Mouse (Mus musculus) urinary bladder, postnatal 4 days (tissue): Measurements from ENCODE around the gene Scn3b.
A peak's percentile ranks its signal among the peaks of the same experiment; 100 is the strongest.

Experiments
- DNase-seq, 2 experiments: peaks; one replicate each; pipeline ENCODE4 v3.0.0; 2021 to 2022; ENCODE audit warnings: low spot score in 2 of 2

The Scn3b gene

DNA sequence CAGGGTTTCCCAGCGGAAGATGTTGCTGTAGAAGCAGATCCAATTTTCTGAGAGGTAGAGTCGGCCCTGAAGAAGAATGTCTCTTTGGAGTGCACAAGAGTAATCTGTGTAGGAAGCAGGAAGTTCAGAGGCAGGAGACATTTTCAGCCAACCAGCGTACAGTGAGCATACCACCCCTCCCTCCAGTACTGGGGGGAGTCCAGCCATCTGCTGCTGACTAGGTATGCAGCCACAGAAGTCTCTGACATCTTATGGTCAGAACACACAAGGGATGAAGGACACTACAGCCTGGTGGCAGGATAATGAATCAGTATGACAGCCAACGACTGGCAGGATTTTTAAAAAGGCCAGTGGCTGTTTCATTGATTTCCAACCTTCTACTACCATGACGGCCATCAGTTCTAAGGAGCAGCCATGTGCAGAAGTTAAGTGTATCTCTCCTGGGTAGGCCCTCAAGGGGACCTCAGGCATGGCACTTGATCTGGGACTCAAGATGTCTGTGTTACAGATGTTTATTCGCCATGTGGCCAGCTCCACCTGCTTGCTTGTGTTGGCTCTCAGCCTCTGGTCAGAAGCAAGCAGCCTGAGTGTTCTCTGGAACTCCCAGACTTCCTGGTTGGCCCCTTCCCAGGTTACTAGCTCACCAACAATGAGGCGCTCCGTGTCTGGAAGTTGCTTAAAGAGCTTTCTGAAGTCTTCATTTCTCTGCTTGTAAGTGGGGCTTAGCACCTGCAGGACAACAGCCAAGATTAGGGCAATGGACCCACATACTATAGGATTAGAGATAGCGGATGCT is 48.0 kb downstream of the Scn3b start:
- DNase-seq, result no peak

DNA sequence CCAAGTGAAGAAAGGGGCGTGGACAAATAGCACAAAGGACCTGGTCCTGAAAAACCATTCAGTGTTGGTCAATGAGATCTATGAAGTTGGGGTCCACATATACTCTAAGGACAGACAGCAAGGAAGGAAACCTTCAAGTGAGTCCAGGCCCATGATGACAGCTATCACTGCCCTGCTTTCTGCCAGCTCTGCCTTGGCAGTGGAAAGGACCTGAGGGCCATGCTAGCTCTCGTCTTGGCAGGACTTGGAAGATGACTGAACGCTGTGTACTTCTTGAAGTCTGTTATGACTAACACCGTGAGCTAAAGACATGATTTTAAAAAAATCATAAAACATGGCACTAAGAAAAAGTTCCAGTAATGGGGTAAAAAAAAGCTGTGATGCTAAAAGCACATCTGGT is 48.7 kb downstream of the Scn3b start:
- no peak for DNase-seq

DNA sequence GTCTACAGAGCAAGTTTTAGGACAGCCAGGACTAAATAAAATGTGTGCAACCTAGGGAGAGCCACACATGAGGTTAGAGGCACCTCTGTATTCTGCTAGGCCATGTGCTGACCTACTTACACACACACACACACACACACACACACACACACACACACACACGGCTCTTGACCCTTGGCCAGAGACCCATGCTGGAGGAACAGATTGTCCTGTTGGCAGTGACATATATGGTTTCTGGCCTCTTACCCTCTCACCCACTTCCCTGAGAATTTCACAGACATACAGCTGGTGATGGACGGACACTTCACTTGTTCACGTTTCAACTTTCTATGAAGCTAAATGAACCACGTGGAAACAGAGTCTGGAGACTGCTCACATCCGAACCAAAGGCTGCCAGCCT is 49.8 kb downstream of the Scn3b start:
- no peak for DNase-seq

GRCm38 (mm10) chr9:40320405-40320804 is 51.4 kb downstream of the Scn3b start:
- no peak for DNase-seq

DNA sequence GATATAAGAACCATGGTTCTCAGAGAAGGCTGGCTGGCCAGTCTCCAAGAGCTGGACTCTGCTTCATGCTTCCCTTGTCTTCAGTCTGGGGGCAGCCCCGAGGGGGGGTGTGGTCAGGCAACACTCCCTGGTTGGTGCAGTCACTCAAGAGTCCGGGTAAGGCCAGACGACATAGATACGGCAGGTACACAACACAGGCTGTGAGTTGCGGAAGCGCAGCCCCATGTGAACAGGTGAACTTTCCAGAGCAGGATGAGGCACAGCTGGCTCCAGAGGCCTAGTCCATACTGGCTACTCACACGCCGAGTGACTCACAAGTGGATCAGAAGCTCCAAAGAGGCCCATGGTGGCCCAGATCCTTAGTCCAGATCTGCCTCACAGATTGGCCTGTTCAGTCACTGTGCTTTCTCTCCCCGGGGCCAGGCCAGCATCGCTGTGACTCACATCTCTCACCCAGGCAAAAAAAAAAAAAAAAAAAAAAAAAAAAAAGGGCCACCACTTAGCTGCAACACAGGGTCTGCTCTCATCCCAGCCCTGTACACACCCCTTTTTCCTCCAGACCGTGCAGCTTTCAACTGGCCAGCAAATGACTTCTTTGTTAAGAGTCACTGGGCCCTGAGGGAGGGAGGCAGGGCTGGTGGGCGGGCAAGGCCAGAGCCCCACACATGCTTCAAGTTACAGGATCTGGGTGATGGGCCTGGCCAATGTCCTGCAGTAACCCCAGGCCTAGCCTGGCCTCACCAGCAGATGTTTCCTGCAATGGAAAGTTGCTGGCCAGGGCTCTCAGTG is 52.1 kb downstream of the Scn3b start:
- DNase-seq, result peak; percentile 80 to 82

DNA sequence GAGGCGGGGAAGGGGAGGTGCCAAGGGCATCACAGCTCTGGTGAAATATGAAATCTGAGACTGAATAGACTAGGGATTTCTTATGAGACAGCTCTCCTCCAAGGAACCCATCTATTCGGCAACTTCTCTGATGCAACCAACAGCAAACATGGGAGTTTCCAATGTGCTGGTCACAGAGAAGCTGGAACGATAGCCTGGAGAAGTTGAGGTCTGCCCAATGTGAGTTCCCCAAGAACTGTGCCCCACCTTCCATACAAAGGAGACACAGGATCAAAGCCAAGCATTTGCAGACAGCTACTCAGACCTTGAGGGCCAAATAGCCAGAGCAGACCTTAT is 52.6 kb downstream of the Scn3b start:
- DNase-seq, result no peak

GRCm38 (mm10) chr9:40322372-40322771 is 53.4 kb downstream of the Scn3b start:
- DNase-seq, result no peak

GRCm38 (mm10) chr9:40323171-40323570 is 54.2 kb downstream of the Scn3b start:
- no peak for DNase-seq

DNA sequence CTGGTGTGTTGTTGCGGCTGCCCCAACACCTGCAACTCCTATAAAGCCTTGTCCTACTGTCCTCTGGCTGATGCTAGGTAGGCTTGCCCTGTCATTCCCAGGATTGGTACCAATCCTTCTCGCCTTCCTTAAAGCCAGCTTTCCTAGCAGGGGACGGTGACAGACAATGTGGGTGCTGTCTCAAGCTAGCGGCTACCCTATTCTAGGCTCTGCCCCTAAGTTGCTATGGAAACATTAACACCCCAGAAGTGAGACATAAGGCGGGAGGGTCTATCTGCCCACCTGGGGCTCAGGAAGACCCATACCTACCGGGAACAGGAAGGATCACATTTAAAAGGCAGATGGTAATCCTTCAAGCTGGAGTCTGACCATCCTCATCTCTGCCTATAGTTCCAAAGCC is 54.8 kb downstream of the Scn3b start:
- no peak for DNase-seq

DNA sequence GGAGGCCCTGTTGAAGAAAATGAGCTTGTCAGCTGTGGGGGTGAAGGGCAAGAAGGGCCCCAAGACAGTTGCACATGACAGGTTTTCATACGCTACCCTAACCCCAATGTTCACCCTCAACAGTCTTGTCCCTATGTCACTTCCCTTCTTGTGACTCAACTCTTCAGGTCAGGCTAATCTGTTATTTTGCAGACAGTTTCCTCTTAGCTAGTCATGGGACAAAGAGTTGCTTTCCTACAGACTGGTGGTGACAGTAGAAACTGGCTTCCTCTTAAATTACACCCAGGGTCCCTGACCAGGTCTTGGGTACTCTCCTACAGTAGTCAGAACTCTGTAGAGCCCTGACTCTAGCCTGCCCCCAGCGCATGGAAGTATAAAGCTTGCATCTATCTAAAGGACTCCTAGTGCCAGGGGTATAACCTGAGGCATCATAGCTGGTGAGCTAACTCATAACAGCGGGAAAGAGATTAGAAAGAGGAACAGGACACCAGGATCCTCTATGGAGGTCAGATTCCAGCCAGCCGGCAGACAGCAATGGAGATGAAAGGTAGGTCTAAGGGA is 55.3 kb downstream of the Scn3b start:
- no peak for DNase-seq

DNA sequence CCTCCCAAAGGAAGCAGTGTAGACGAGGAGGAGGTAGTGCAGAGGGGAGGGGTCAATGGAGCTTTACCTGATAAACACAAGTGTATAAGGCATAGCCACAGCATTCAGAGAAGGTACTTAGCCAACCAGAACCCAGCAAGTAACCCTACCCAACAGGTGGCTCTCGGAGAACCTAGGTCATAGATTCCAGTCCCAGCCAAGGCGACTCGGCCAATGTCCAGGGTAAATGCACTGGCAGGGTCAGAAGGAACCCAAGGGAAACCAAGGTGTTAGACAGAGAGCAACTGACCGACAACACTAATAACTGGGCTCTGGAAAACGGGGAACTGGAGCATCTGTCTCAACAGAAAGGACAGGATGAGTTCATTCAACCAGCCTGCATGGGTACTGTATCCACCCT is 55.8 kb downstream of the Scn3b start:
- DNase-seq, result no peak

DNA sequence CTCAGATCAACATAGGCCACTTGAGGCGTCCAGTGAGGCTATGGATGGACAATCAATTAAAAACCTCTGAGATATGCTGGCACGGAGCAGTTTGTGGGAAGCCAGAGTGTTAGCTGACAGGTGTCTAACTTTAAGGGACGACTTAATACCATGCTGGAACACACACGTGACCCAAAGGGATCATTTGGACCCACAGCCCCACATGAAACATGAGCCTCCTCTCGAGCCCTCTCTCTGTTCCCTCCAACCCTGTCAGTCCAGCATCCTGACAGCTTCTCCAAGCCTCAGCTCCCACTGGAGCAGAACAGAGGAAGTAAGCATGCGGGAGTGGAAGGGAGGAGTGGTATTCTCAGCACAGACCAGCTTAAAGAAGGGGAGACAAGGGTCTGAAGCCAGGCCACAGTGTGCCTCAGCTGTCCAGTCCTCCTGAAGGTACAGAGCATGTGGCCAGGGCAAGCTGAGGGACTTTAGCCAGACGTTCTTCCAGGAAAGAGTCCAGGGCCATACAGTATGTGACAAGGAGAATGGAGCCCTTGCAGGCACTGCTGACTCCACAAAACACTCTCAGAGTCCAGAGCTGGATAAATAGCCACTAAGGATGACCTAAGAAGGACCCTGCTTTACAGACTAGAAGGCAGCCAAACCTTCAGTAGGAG is 57.4 kb downstream of the Scn3b start:
- DNase-seq, result no peak

DNA sequence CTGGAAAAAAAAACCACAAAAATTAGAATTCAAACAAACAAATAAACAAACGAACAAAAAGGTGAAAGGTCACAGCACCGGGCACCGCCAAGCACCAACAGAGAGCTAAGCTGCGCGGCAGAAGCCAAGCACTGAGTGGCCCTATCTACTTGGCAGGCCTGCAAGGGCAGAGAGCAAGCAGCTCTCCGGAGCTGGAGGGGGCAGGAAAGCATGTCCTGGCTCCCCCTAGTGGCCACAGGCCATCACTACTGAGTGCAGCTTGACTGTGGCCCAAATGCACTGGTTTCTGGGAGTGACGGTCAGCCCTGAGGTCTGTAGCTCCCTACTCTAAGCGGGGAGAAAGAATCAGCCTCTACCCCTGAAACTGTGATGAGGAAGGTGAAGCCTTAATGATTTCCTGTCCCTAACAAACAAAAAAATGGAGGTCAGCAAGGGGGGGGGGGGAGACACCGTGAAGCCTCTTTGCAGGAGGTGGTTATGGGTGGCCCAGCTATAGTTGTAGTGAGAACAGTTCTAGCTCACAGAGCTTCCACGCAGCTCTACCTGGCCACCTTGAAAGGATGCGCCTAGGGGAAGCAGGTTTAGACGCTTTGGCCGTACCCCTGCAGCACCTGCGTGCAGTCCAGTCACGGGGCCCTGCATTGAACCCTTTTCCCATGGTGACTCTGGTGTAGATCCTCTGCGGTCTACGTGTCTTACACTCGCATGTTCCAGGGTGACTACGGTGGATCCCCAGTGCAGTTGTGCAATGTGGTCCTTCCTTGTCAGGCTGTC is 61.8 kb downstream of the Scn3b start:
- DNase-seq, result peak; percentile 82 to 91

- DNase-seq, result no peak
Measured at GRCm38 (mm10) chr9:40331411-40332286, 62.6 kb downstream of the Scn3b start.

DNA sequence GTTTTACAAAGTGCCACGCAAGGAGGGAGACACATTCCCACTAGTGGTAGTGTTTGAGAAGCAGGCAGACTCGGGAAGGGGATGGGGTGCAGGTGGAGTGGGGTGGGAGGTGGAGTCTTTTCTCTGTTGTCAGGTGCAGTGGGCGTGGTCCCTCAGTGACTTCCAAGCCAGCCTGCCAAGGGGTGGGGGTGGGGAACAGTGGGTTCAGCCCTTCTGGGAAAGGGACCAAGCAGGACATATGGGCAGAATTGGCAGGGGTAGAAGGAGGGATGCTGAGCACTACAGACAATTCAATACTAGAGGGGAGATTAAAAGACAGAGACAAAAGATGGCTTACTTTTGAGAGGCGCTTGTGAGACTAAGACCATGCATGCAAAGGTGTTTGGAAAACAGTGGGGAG is 63.3 kb downstream of the Scn3b start:
- DNase-seq, result no peak

DNA sequence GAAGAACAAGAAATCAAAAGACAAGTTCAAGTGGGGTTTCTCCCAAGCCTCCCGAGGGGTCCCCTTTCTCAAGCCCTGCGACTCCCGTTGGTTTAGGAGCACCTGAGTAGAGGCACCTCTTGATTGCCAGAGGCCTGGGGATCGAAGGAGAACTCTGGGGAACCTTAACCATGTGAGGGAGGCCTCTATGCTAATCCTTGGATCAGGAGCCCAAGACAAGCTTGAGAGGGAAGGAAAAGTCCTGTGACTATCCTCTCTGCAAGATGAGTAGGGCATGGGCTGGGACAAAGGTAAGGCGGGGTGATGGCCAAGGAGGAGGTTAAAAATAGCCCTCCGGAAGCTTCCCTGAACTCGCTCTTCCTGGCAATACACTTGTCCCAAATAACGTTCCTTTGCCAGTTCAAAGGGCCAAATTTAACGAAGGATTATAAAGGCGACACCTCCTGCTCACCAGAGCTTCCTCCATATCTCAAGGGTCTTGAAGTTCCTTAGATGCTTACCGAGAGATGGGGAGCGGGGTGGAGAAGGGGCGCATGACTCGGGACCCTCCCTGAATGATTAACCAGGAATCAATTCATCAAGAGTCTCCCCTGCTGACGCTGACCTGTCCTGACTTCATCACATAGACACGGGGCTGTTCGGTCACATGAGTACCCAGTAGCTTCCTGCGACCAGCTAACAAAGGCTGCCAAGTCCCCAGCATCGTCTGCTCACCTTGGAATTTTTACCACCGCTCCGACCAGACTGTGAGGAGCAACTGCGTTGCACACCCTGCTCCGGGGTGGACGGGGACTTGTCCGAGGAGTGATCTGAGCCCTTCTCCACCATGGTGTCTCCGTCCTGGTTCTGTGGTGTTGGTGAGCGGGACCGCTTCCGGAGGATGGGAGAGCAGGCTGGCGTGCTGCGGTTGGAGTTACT is 64.0 kb downstream of the Scn3b start:
- DNase-seq, result no peak

DNA sequence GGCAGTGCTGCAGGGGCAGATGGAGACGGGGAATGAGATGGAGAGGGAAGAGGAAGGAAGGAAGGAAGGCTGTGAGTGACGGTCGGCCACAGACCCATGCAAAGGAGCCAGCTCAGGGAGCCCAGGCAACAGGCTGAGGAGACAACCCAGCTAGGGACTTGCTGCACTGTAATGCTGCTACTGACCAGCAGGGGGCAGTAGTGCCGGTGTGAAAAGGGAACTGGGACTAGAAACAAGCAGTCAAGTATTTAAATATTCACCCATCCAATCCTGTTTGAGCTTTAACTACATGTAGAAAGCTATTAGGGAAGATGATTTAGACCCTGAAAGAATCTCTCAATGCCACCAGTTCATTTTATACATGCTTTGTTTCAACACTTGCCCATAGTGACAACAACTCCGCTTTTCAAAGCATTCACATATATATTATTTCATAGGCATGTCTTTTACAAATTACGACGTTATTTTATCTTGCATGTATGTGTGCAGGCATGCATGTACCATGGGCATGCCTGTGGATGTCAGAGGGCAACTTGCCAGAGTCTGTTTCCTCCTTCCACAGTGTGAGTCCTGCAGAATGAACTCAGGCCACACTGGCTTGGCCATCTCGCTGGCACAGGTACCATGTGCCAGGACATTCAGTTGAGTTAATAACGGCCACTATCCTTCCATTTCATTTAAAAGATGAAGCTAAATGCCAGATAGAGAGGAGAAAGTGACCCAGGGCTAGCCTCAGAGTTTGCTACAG is 64.8 kb downstream of the Scn3b start:
- peak; percentile 44 to 84 for DNase-seq

DNA sequence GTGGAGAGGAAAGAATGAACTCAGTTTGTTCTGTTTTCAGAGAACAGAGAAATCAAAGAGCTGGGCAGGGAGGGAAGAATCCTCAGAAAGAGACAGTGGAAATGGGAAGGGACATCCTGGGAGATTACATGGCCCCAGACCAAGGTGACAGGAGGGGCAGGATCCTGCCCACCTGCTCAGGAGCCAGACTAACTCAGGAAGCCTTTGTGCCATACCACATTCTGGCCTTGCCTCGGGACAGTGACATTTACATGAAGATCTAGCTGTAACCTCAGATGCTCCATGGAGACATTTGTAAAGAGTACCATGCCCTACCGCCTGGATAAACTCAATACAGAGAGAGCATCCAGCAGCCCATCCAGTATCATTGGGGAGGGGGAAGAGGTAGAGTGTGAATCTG is 65.6 kb downstream of the Scn3b start:
- no peak for DNase-seq

- DNase-seq, result no peak
Measured at GRCm38 (mm10) chr9:40336701-40337100, 67.7 kb downstream of the Scn3b start.
